Mouse (Mus musculus) forebrain, embryonic 11.5 days (tissue): ENCODE measurements at regions not wholly inside any gene's neighbourhood (a gene's known extent, or its start where the extent isn't known, plus 50 kb on each side); places are given as distances from the start of the nearest gene placed in this dataset.

Experiments
- ATAC-seq: fragments of 200-750 bp; cut with Nextera tagmentation; replicated peaks from 2 replicates; pipeline ENCODE4 v1.8.0; 2017; ENCODE audit warnings: moderate TSS enrichment; ENCODE audit not compliant: low FRiP score
- DNase-seq: peaks from one replicate; pipeline ENCODE4 v3.0.0-alpha.2; 2017; ENCODE audit warnings: low spot score
- H3K27ac ChIP-seq: fragments of 300-500 bp; sonication (generic); 2 replicates; pipeline ENCODE4 v1.5.1; 2014; ENCODE audit warnings: low read depth, low read length
- H3K27me3 ChIP-seq: fragments of 300-500 bp; sonication (generic); 2 replicates; pipeline ENCODE4 v1.6.1; 2014; ENCODE audit warnings: mild to moderate bottlenecking, low read length, mixed read lengths; ENCODE audit not compliant: control insufficient read depth, insufficient read depth
- H3K36me3 ChIP-seq: fragments of 300-500 bp; sonication (generic); 2 replicates; pipeline ENCODE4 v1.6.1; 2014; ENCODE audit warnings: mild to moderate bottlenecking, low read length, moderate library complexity, mixed read lengths; ENCODE audit not compliant: control insufficient read depth, insufficient read depth
- H3K4me1 ChIP-seq: fragments of 300-500 bp; sonication (generic); replicated peaks from 2 replicates; pipeline ENCODE4 v1.6.1; 2014; ENCODE audit warnings: low read length, mixed read lengths; ENCODE audit not compliant: control insufficient read depth, insufficient read depth
- H3K4me2 ChIP-seq: fragments of 300-500 bp; sonication (generic); 2 replicates; pipeline ENCODE4 v1.6.1; 2014; ENCODE audit warnings: low read depth, mild to moderate bottlenecking, low read length, moderate library complexity, mixed read lengths; ENCODE audit not compliant: severe bottlenecking
- H3K4me3 ChIP-seq: fragments of 300-500 bp; sonication (generic); 2 replicates; pipeline ENCODE4 v1.5.1; 2014; ENCODE audit warnings: low read depth, low read length
- H3K9ac ChIP-seq: fragments of 300-500 bp; sonication (generic); 2 replicates; pipeline ENCODE4 v1.6.1; 2014; ENCODE audit warnings: low read length
- H3K9me3 ChIP-seq: fragments of 300-500 bp; sonication (generic); 2 replicates; pipeline ENCODE4 v1.6.1; 2016; ENCODE audit warnings: low read length, mixed read lengths; ENCODE audit not compliant: control insufficient read depth
- WGBS: fragments of 180-500 bp; shearing (Covaris S2); extraction: QIAGEN DNeasy Blood & Tissue Kit; methylation state at CpG from one replicate; pipeline ENCODE4 v1.1.7; 2014; 5-methylcytosine and 5-hydroxymethylcytosine counted together

- Histone ChIP-seq H3K9me3 (no peaks in the 10 kb centered on the region), H3K27ac (no peak overlapping the region), H3K4me1 (no peaks in the 10 kb centered on the region), H3K4me3 (no peak overlapping the region), H3K27me3 (no peaks in the 10 kb centered on the region), H3K9ac (no peak overlapping the region), H3K36me3 (no peaks in the 10 kb centered on the region), H3K4me2 (no peak overlapping the region)
- DNase-seq (no peak), ATAC-seq (no peak)
- 60% methylated on average over 4 of the region's 4 CpGs for whole genome bisulfite sequencing
Observed at GRCm38 (mm10) chr17:72719618-72720017, 115.2 kb upstream of the Alk start.

GRCm38 (mm10) chr17:72691630-72692029, 87.2 kb upstream of the Alk start:
- Histone ChIP-seq H3K9ac (no peak overlapping the region), H3K4me2 (no peak overlapping the region), H3K27me3 (no peaks in the 10 kb centered on the region), H3K27ac (no peak overlapping the region), H3K36me3 (no peaks in the 10 kb centered on the region), H3K4me3 (no peak overlapping the region), H3K4me1 (no peaks in the 10 kb centered on the region), H3K9me3 (no peaks in the 10 kb centered on the region)
- WGBS = 90% methylated on average over 7 of the region's 7 CpGs
- ATAC-seq = no peak
- DNase-seq = no peak

- Histone ChIP-seq H3K9me3 (no peaks in the 10 kb centered on the region), H3K9ac (no peak overlapping the region), H3K27me3 (no peaks in the 10 kb centered on the region), H3K4me3 (no peak overlapping the region), H3K27ac (no peak overlapping the region), H3K4me2 (no peak overlapping the region), H3K36me3 (no peaks in the 10 kb centered on the region), H3K4me1 (no peaks in the 10 kb centered on the region)
- ATAC-seq (no peak), DNase-seq (no peak)
- 96% methylated on average over 10 of the region's 10 CpGs for WGBS
Observed at GRCm38 (mm10) chr17:72689606-72690005, 85.2 kb upstream of the Alk start.

GRCm38 (mm10) chr17:72688800-72689199, 84.4 kb upstream of the Alk start:
- Histone ChIP-seq H3K36me3 (no peaks in the 10 kb centered on the region), H3K4me3 (no peak overlapping the region), H3K4me2 (no peak overlapping the region), H3K27me3 (no peaks in the 10 kb centered on the region), H3K9me3 (no peaks in the 10 kb centered on the region), H3K9ac (no peak overlapping the region), H3K27ac (no peak overlapping the region), H3K4me1 (no peaks in the 10 kb centered on the region)
- no peak for ATAC-seq
- WGBS = 85% methylated on average over 8 of the region's 8 CpGs
- no peak for DNase-seq

- H3K9ac ChIP-seq = no peak overlapping the region
- no peaks in the 10 kb centered on the region for H3K36me3 ChIP-seq
- no peak overlapping the region for H3K27ac ChIP-seq
- 86% methylated on average over 4 of the region's 4 CpGs for WGBS
- no peak overlapping the region for H3K4me3 ChIP-seq
- no peak overlapping the region for H3K4me2 ChIP-seq
- no peaks in the 10 kb centered on the region for H3K4me1 ChIP-seq
- ATAC-seq (no peak), DNase-seq (no peak)
- no peaks in the 10 kb centered on the region for H3K9me3 ChIP-seq
- H3K27me3 ChIP-seq = no peaks in the 10 kb centered on the region
Observed at GRCm38 (mm10) chr17:72674658-72675057, 70.2 kb upstream of the Alk start.

- Histone ChIP-seq H3K9ac (no peak overlapping the region), H3K9me3 (no peaks in the 10 kb centered on the region), H3K4me3 (no peak overlapping the region), H3K27ac (no peak overlapping the region), H3K4me2 (no peak overlapping the region), H3K36me3 (no peaks in the 10 kb centered on the region), H3K27me3 (no peaks in the 10 kb centered on the region), H3K4me1 (no peaks in the 10 kb centered on the region)
- 78% methylated on average over 3 of the region's 3 CpGs for WGBS
- ATAC-seq = no peak
- no peak for DNase-seq
Observed at GRCm38 (mm10) chr17:72672010-72672409, 67.6 kb upstream of the Alk start.

- Histone ChIP-seq H3K4me2 (no peak overlapping the region), H3K27ac (no peak overlapping the region), H3K27me3 (no peaks in the 10 kb centered on the region), H3K36me3 (no peaks in the 10 kb centered on the region), H3K9ac (no peak overlapping the region), H3K4me1 (no peaks in the 10 kb centered on the region), H3K4me3 (no peak overlapping the region), H3K9me3 (no peaks in the 10 kb centered on the region)
- 77% methylated on average over 2 of the region's 2 CpGs for WGBS
- ATAC-seq (no peak), DNase-seq (no peak)
Observed at GRCm38 (mm10) chr17:72666961-72667360, 62.5 kb upstream of the Alk start.

GRCm38 (mm10) chr17:72661678-72662077, 57.3 kb upstream of the Alk start:
- 76% methylated on average over 2 of the region's 2 CpGs for WGBS
- no peak overlapping the region for H3K4me3 ChIP-seq
- H3K4me1 ChIP-seq = no peaks in the 10 kb centered on the region
- ATAC-seq = no peak
- DNase-seq = no peak
- H3K27ac ChIP-seq = no peak overlapping the region
- no peak overlapping the region for H3K4me2 ChIP-seq
- H3K27me3 ChIP-seq = no peaks in the 10 kb centered on the region
- H3K9me3 ChIP-seq = no peaks in the 10 kb centered on the region
- no peak overlapping the region for H3K9ac ChIP-seq
- no peaks in the 10 kb centered on the region for H3K36me3 ChIP-seq

- Histone ChIP-seq H3K36me3 (no peaks in the 10 kb centered on the region), H3K27ac (no peak overlapping the region), H3K4me1 (no peaks in the 10 kb centered on the region), H3K4me3 (no peak overlapping the region), H3K4me2 (no peak overlapping the region), H3K27me3 (no peaks in the 10 kb centered on the region), H3K9me3 (no peaks in the 10 kb centered on the region), H3K9ac (no peak overlapping the region)
- WGBS = 74% methylated on average over 6 of the region's 6 CpGs
- no peak for DNase-seq
- no peak for ATAC-seq
Observed at GRCm38 (mm10) chr17:72658744-72659143, 54.3 kb upstream of the Alk start.
